Mouse (Mus musculus) liver, adult (tissue): Measurements from ENCODE around the gene Isyna1.

Experiments used
- GATA4 ChIP-seq: IDR thresholded peaks from 2 replicates; pipeline ENCODE4 v1.6.1; 2014; ENCODE audit warnings: mild to moderate bottlenecking, low read length; ENCODE audit not compliant: insufficient replicate concordance

The Isyna1 gene

DNA sequence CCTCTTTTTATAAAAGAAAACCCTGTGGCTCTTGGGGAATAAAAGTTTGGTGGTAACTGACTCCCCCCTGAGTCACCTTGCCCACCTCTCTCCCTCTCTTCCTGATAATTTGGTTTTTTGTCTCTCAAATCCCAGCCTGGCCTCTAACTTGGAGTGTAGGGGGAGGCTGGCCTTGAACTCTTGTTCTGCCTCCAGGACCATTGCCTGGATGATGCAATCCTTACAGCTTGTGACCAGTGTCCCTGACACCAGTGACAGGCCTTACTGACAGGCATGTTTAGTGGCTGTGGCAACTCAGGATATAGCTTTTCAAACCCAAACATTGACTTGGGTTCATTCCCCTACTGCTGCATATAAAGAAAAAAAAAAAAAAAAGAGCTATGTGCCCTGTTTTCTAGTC is 52.6 kb downstream of the Isyna1 start:
- no peak for TF ChIP-seq GATA4
